Mouse (Mus musculus) testis, adult 2 months (tissue): ENCODE measurements around the gene Col15a1.

Experiments used
- CTCF ChIP-seq: fragments of 200-500 bp; IDR thresholded peaks from 2 replicates; pipeline ENCODE4 v1.5.1; 2012; ENCODE audit warnings: low read depth, mild to moderate bottlenecking, inconsistent platforms, low read length, moderate library complexity; ENCODE audit not compliant: control insufficient read depth, insufficient read depth, insufficient replicate concordance
- POLR2A ChIP-seq: fragments of 200-500 bp; IDR thresholded peaks from 2 replicates; pipeline ENCODE4 v1.6.1; 2012; ENCODE audit warnings: low read depth, mild to moderate bottlenecking, inconsistent platforms, low read length, moderate library complexity; ENCODE audit not compliant: control insufficient read depth

DNA sequence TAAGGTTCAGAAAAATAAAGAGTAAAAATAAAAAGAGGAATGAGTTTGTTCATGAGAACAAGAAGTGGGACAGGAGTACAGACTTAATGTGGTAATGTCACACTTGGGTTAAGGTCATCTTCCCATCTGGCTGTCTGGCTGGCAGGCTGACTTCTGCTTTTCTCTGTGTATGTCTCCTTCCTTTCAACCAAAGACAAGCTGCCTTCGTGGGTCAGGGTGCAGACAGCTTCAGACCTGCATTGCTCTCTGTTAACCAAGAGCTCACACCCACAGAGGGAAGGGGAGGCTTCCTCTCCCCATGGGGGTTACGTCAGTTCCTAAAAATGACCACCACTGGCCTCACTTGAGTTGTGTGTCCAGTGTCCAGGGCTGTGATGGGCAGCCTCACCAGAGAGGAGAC lies 107.5 kb downstream of the Col15a1 start:
- TF ChIP-seq CTCF = no peak
- no peak for TF ChIP-seq POLR2A
